Mouse (Mus musculus): ENCODE data around the gene Dvl3. TPM values are rescaled to one million over a fixed set of nuclear protein-coding genes. Genes with fewer than 3 reads are reported as not detected.

Gene Dvl3
- polyA plus RNA-seq, 1 experiment from 2014 or later = 25.2 TPM

DNA sequence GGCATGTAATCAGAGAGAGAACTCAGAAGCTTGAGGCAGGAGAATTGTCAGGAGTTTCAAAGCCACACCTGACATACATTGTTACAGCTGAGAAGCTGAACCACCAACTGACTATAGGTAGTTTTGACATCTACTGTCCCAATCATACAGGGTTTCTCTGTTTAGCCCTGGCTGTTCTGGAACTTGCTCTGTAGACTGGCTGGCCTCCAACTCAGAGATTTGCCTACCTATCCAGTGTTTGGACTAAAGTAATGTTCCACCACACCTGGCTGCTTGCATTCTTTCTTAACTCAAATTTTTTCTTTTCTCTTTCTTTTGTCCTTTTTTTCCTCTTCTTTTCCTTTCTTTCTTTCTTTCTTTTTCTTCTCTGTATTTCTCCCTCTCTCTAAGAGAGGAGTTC lies 750 bp upstream of the Dvl3 start:
- H3K4me3 ChIP-seq (ENCODE audit: low read depth, low read length) = peak overlapping the region; percentile 98
- no peak for DNase-seq
- peaks cover 4% of the 10 kb centered on the region; the same call in 1 of the 2 replicates for H3K4me1 ChIP-seq (ENCODE audit: insufficient read depth)
- H3K4me2 ChIP-seq = peak overlapping the region; percentile 71
- H3K9ac ChIP-seq = peak overlapping the region; percentile 95
- H3K9me3 ChIP-seq (ENCODE audit: low read depth, low read length) = no peaks in the 10 kb centered on the region
- no peak for ATAC-seq (ENCODE audit: insufficient read depth)
- no peak overlapping the region for H3K27ac ChIP-seq (ENCODE audit: low read depth)
- H3K36me3 ChIP-seq (ENCODE audit: insufficient read depth) = peaks cover 24% of the 10 kb centered on the region; the same call in 1 of the 2 replicates
- H3K27me3 ChIP-seq (ENCODE audit: insufficient read depth, low read length) = no peaks in the 10 kb centered on the region
- no peak for TF ChIP-seq CTCF (IDR thresholded peaks at IDR 0.05; ENCODE audit: low read depth)

- H3K27ac ChIP-seq (ENCODE audit: low read depth) = peak overlapping the region; percentile 94
- H3K27me3 ChIP-seq (ENCODE audit: insufficient read depth, low read length) = no peaks in the 10 kb centered on the region
- peak overlapping the region; percentile 71 for H3K4me2 ChIP-seq
- H3K4me1 ChIP-seq (ENCODE audit: insufficient read depth) = peaks cover 4% of the 10 kb centered on the region; the same call in 1 of the 2 replicates
- DNase-seq = no peak
- no peaks in the 10 kb centered on the region for H3K9me3 ChIP-seq (ENCODE audit: low read depth, low read length)
- no peak for TF ChIP-seq CTCF (IDR thresholded peaks at IDR 0.05; ENCODE audit: low read depth)
- under 1% methylated on average over 26 of the region's 26 CpGs for WGBS
- H3K4me3 ChIP-seq (ENCODE audit: low read depth, low read length) = peak overlapping the region; percentile 98
- H3K36me3 ChIP-seq (ENCODE audit: insufficient read depth) = peaks cover 31% of the 10 kb centered on the region
- peak; percentile 32 for ATAC-seq (ENCODE audit: insufficient read depth)
- H3K9ac ChIP-seq = peak overlapping the region; percentile 95
These were observed 434 bp downstream of the Dvl3 start for GRCm38 (mm10) chr16:20517216-20517615.

DNA sequence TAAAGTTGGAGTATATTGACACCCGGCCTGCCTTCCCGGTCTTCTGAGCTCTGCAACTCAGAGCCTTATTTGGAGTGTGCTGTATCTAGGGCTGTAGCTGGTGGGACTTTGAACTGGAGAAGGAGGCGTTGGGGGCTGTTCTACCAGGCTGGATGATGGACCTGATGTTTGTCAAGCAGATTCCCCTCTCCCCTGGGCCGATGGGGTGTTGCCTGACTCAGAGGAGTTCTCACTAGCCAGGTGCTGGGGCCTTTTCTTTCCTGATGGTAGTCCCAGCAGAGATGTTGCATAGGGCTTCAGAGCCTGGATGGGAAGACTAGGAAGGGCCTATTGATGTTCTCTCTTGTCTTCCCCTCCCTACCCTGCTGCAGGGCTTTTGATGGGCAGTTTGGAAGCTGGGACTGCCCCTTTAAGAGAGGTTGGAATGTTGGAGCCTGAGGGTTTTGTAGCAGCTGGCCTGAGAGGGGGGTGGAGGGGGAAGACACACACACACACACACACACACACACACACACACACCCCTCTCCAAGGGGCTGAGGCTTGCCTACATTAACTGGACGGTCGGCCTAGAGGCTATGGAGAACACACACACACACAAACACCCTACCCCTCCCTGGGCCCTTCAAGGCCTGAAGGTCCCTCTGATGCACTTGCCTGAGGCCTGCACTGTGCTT lies 1.1 kb downstream of the Dvl3 start:
- TF ChIP-seq CTCF (IDR thresholded peaks at IDR 0.05; ENCODE audit: low read depth) = no peak
- peak overlapping the region; percentile 98 for H3K4me3 ChIP-seq (ENCODE audit: low read depth, low read length)
- DNase-seq = peak; percentile 66
- peaks cover 4% of the 10 kb centered on the region; the same call in 1 of the 2 replicates for H3K4me1 ChIP-seq (ENCODE audit: insufficient read depth)
- H3K9me3 ChIP-seq (ENCODE audit: low read depth, low read length) = no peaks in the 10 kb centered on the region
- peak overlapping the region; percentile 71 for H3K4me2 ChIP-seq
- ATAC-seq (ENCODE audit: insufficient read depth) = peak; percentile 26
- H3K27ac ChIP-seq (ENCODE audit: low read depth) = peak overlapping the region; percentile 94
- no peaks in the 10 kb centered on the region for H3K27me3 ChIP-seq (ENCODE audit: insufficient read depth, low read length)
- peaks cover 31% of the 10 kb centered on the region for H3K36me3 ChIP-seq (ENCODE audit: insufficient read depth)
- WGBS = 1% methylated on average over 6 of the region's 6 CpGs
- peak overlapping the region; percentile 95 for H3K9ac ChIP-seq

DNA sequence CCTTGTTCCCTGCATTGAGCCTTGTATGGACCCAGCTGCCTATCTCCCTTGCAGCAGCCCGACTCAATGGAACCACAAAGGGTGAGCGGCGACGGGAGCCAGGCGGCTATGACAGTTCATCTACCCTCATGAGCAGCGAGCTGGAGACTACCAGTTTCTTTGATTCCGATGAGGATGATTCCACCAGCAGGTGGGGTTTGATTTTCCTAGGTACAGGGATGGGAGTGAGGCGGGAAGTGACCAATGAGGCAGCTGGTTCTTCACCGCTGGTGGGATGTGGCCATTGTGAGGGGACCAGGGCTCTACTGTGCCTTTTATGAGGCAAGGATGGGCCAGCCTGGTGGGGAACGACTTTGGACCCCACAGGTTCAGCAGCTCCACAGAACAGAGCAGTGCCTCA lies 7.1 kb downstream of the Dvl3 start:
- Histone ChIP-seq H3K4me1 (ENCODE audit: insufficient read depth) (no peaks in the 10 kb centered on the region), H3K9me3 (ENCODE audit: low read depth, low read length) (no peaks in the 10 kb centered on the region), H3K36me3 (ENCODE audit: insufficient read depth) (peaks cover 90% of the 10 kb centered on the region), H3K4me2 (no peak overlapping the region), H3K4me3 (ENCODE audit: low read depth, low read length) (no peak overlapping the region), H3K27me3 (ENCODE audit: insufficient read depth, low read length) (no peaks in the 10 kb centered on the region), H3K27ac (ENCODE audit: low read depth) (no peak overlapping the region), H3K9ac (no peak overlapping the region)
- 71% methylated on average over 10 of the region's 10 CpGs for WGBS
- ATAC-seq (ENCODE audit: insufficient read depth) (no peak), DNase-seq (no peak)
- no peak for TF ChIP-seq CTCF (IDR thresholded peaks at IDR 0.05; ENCODE audit: low read depth)

DNA sequence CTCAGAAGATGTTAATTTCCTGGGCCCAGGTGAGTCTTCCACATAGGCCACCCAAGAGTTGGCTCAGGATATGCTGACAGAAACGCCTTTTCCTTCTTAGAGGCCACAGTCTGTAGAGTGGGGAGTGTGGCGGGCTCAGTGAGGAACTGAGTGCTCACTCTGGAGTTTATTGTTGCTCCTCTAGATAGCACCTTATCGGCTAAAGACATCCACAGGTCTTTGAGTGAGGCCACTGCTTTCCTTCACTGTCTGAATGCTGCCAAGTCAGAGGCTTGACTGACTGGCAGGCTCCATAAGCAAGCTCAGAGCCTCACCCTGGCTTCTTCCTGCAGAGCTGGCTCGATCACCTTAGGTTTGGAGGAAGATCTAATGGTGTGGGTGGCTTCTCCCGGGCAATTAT lies 12.0 kb downstream of the Dvl3 start:
- TF ChIP-seq CTCF (IDR thresholded peaks at IDR 0.05; ENCODE audit: low read depth) = no peak

DNA sequence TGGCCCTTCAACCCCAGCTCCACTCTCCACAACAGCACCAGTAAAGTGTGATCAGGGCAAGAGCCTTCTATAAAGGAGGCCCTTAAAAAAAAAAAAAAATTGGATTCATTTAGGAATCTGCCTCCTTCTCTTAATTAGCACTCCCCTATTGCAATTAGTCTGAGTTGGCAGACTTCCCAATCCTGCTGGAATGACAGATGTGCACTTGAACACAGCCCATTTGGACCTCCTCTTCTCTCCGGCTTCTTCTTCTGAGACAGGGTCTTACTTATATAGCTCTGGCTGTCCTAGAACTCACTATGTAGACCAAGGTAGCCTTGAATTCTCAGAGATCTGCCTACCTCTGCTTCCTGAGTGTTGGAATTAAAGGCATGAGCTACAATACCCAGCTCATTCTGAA lies 12.6 kb downstream of the Dvl3 start:
- no peak for ATAC-seq (ENCODE audit: insufficient read depth)

More for the DNA sequence above, 12.0 kb downstream of the Dvl3 start:
- ATAC-seq (ENCODE audit: insufficient read depth) (no peak), DNase-seq (no peak)
- Histone ChIP-seq H3K27me3 (ENCODE audit: insufficient read depth, low read length) (no peaks in the 10 kb centered on the region), H3K27ac (ENCODE audit: low read depth) (no peak overlapping the region), H3K9ac (no peak overlapping the region), H3K9me3 (ENCODE audit: low read depth, low read length) (no peaks in the 10 kb centered on the region), H3K36me3 (ENCODE audit: insufficient read depth) (peaks cover 95% of the 10 kb centered on the region), H3K4me1 (ENCODE audit: insufficient read depth) (no peaks in the 10 kb centered on the region), H3K4me2 (no peak overlapping the region), H3K4me3 (ENCODE audit: low read depth, low read length) (no peak overlapping the region)
- WGBS = 87% methylated on average over 5 of the region's 5 CpGs

DNA sequence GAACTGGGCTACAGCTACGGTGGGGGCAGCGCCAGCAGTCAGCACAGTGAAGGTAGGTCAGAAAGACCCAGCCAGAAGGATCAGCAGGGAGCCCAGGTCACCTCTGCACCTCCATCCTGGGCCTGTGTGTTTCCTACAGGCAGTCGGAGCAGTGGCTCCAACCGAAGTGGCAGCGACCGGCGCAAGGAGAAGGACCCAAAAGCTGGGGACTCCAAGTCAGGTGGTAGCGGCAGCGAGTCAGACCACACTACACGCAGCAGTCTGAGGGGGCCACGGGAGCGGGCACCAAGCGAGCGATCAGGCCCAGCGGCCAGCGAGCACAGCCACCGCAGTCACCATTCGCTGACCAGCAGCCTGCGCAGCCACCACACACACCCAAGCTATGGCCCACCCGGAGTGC lies 14.2 kb downstream of the Dvl3 start:
- TF ChIP-seq CTCF (IDR thresholded peaks at IDR 0.05; ENCODE audit: low read depth) = no peak
- Histone ChIP-seq H3K27ac (ENCODE audit: low read depth) (no peak overlapping the region), H3K4me2 (no peak overlapping the region), H3K36me3 (ENCODE audit: insufficient read depth) (peaks cover 77% of the 10 kb centered on the region), H3K4me3 (ENCODE audit: low read depth, low read length) (no peak overlapping the region), H3K27me3 (ENCODE audit: insufficient read depth, low read length) (no peaks in the 10 kb centered on the region), H3K9me3 (ENCODE audit: low read depth, low read length) (no peaks in the 10 kb centered on the region), H3K4me1 (ENCODE audit: insufficient read depth) (no peaks in the 10 kb centered on the region), H3K9ac (no peak overlapping the region)
- no peak for ATAC-seq (ENCODE audit: insufficient read depth)
- WGBS = 93% methylated on average over 20 of the region's 20 CpGs
- no peak for DNase-seq

More for the DNA sequence above, 12.6 kb downstream of the Dvl3 start:
- H3K27me3 ChIP-seq (ENCODE audit: insufficient read depth, low read length) = no peaks in the 10 kb centered on the region
- no peak overlapping the region for H3K4me3 ChIP-seq (ENCODE audit: low read depth, low read length)
- H3K4me1 ChIP-seq (ENCODE audit: insufficient read depth) = no peaks in the 10 kb centered on the region
- H3K4me2 ChIP-seq = no peak overlapping the region
- no peaks in the 10 kb centered on the region for H3K9me3 ChIP-seq (ENCODE audit: low read depth, low read length)
- no peak overlapping the region for H3K27ac ChIP-seq (ENCODE audit: low read depth)
- WGBS = 54% methylated on average over 1 of the region's 1 CpGs
- H3K36me3 ChIP-seq (ENCODE audit: insufficient read depth) = peaks cover 92% of the 10 kb centered on the region
- TF ChIP-seq CTCF (IDR thresholded peaks at IDR 0.05; ENCODE audit: low read depth) = no peak
- no peak overlapping the region for H3K9ac ChIP-seq
- DNase-seq = no peak

Measured in lung, embryonic 14.5 days (tissue).